Mouse (Mus musculus) cerebellum, postnatal 14 days (tissue): ENCODE measurements around the gene Arhgap6.

Experiments used
- DNase-seq, 2 experiments: peaks; one replicate each; pipeline ENCODE4 v3.0.0; 2021; ENCODE audit warnings: mixed read lengths in 2 of 2

Gene Arhgap6

DNA sequence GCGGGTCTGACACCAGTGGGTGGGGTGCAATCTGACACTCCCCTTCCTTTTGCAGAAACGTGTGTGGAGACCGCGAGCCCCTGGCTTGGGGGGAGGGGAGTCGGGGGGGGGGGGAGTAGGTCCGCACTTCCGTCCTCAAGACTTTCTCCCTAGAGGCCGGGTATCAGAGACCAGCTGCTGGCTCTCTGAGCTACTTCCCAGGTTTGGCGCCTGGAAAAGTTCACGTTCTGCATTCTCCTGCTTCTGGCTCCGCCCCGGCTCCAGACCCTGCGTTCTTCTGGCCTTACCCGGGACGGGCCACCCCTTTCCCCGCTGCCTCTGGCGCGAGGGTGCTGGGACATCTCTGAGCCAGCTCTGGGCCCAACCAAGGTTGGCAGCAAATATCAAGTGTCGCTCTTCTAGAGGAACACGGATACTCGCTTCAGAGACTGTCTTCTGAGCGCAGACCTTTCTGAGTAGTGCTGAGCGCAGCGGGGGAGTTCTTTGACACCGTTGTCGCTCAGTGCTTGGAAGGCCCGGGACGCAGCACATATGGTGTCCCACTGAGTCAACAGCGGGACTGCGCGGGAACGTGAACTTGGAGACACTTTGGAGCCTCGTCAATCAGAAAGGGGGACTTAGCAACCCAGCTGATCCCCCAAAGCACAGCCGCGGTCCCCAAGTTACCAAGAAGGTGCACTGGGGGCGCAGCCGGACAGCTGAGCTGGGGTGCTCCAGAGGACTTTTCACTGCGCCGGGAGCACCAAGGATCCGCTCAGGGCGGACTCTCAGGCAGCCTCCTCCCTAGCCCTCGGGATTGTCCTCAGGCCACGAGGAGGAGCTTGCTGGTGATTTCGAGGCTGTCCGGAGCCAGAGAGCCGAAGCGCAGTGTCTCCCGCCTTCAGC lies at the start of gene Arhgap6:
Gene Arhgap6 (plus strand): TSS at position 126 of the 885 bp plus-strand sequence.
- peak in 1 of 2 experiments; percentile 14 for DNase-seq

DNA sequence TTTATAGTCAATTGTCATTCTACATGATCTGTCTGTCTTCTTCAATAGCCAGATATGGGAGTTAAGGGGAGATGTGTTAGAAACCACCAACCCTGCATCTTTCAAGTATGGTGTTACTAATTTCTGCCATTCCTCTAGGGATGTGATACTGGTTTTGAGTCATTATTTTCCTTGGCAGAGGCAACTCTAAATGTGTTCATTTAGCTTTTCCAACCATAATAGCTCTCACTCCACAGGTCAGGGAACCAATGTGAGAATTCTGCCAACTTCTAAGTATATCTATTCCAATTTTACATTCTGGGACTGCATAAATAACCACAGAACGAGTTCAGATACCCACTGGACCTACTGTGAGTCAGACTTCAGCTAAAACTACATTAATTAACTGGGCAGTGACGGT lies 47.9 kb upstream of the Arhgap6 start:
- no peak for DNase-seq

DNA sequence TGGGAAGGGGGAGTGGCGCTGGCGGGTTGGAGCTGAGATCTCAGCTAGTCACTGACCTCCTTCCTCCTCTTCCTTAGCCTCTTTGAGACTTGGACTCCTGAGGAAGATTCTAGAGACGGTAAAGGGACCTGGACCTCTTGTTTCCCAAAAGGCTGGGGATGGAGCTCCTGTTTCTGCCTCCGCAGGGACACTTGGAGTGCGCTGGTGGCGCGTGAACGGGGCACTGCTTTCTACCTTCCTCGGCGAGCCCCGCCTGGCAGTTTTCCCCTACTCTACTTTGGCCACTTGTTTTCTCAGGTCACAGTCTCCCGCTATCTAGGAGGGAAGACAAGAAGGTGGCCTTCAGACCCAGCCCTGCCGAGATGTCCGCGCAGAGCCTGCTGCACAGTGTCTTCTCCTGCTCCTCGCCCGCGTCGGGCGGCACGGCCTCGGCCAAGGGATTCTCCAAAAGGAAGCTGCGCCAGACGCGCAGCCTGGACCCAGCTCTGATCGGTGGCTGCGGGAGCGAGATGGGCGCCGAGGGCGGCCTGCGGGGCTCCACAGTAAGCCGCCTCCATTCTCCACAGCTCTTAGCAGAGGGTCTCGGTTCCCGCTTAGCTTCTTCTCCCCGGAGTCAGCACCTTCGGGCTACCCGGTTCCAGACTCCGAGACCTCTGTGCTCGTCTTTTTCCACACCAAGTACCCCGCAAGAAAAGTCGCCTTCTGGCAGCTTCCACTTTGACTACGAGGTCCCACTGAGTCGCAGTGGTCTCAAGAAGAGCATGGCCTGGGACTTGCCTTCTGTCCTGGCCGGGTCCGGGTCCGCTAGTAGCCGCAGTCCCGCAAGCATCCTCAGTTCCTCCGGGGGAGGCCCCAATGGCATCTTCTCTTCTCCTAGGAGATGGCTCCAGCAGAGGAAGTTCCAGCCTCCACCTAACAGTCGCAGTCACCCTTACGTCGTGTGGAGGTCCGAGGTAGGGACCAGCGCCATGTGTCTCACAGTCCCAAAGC lies 1.3 kb downstream of the Arhgap6 start:
- DNase-seq: peak; percentile 11 to 18

DNA sequence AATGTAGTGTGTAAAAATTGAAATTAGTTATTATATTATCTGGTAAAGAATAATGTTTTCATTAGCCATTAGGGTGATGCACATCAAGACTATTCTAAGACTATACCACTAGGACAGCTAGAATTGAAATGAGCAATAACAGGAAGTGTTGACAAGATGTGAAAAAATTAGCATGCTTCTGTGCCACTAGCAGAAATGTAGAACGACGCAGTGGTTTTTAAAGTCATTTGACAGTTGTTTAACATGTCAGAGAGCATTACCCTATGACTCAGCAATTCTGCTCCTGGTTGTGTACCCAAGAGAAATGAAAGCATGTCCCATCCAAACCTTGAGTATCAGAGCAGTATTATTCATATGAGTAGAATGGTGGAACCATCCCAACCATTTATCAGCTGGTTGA lies 9.8 kb downstream of the Arhgap6 start:
- DNase-seq: no peak

DNA sequence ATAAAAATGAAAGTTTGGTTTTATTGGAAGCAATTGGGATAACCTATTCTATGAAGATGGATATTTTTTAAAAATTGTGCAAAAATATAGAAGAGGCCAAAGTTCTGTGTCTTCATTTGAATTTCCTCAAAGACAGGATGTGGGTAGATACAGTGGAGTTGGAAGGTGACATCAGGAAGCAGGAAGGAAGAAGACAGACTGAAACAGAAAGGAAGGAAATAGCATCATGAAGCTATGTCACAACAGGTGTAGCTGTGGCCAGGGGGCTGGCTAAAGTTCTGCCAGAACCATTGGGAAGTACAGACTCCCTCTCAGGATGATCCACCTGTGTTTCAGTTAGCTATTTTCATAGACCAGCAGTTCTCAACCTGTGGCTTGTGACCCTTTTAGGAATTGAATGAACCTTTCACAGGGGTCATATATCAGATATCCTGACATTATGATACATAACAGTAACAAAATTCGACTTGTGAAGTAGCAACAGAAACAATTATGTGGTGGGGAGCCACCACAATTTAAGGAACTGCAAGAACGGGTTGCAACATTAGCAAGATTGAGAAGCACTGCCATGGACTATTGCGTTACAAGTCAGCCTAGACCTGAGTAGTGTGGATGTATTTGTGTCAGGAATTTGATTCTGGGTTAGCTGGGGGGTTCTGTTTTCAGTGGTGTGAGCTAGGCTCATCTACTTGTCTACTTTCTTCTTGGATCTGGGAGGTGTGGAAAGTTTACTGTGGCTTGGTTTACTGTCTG lies 15.8 kb downstream of the Arhgap6 start:
- no peak for DNase-seq

DNA sequence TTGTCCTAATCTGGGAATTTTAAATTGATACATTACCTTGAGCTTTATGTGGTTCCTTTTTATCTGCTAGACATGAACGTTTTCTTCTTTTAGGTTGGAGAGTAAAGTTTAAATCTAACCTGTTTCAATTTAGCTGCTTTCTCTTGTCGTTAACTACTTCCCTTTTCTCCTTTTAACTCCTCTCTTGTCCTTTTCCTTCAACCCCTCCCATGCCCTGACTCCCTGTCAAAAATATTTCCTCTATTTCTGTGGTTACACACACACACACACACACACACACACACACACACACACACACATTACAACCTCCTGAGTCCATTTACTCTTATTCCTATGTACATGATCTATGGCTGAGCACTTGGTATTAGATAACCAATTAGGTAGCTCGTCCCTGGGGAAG lies 24.0 kb downstream of the Arhgap6 start:
- no peak for DNase-seq

DNA sequence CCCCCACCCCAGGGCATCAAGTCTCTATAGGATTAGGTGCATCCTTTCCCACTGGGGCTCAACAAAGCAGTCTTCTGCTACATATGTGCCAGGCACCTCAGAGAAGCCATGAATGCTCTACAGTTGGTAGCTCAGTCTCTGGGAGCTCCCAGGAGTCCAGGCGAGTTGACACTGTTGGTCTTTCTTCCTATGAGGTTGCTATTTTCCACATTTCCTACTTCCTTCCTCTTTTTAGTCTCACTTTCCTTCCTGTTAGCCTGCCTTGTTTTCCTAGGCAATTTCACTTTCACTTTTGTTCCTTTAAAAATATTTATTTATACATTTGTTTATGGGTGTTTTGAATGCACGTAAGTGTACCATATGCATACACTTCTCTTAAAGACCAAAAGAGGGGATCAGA lies 29.3 kb downstream of the Arhgap6 start:
- no peak for DNase-seq

DNA sequence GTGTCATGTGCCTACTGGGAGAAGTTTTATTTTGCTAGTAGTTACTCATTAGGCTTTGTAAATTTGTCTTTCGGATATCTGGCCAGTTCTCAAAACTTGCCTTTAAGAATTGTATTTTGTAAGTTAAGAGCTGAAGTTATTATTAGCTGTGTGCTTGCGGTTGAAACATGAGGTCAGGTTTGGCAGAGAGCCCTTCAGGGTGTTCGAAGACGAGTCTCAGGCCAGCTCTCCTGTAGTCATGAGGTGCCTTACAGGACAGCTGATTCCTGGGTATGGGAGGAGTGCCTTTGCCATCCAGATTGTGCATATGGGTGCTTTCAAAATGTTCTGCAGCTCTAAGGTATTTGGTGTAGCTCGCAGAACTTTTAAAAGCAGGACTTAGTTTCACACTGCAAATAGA lies 37.4 kb downstream of the Arhgap6 start:
- peak in 1 of 2 experiments; percentile 0 for DNase-seq

DNA sequence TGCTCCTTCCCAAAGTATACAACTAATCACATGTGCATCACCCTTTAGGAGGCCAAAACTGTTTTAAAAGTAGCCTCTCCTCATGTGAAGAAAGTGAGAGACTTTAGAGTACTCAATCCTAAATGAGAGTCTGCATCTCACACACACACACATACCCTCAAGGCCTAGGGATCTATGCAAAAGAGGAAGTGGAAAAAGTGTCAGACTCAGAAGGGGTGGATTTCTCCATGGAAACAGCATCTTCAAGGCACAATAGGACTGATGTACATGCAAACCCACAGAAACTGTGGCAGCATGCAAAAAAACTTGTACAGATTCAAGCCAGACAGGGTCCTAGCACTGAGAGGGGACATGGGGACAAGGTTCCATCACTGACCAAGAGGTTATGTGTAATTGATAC lies 53.2 kb downstream of the Arhgap6 start:
- DNase-seq: no peak

DNA sequence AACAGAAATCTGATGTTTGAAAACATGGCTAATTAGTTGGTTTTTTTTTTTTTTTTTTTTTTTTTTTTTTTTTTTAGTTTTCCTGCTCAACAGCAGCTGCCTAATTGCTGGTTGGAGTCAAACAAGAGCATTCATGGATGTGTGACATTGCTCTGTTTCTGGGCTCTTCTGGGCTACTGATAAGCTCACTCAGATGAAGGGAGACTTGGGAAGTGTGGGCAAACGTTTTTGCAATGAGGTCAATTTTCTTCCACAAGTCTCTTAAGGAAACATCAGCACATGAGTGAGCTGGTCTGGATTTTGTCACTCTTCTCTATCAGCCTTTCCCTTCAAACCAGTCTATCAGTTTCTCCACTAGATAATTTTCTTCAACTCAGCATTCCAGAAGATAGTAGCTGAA lies 79.8 kb downstream of the Arhgap6 start:
- no peak for DNase-seq

DNA sequence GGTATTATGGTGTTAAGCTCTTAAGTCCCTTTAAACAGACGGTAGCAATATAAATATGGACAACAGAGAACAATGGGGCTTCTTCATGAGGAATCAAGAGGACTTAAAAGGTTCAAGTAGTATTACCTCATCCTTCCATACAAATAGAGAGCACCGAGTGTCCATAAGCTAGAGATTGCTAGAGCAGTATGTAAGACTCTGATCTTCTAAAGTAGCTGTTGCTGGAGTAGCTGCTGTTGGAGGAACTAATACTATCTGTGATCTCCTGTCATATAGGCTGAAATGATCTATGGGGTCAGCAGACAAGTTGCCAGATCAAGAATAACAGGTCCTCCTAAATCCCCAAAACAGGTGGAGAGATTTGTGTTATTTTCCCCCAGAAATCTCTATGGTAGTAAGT lies 108.7 kb downstream of the Arhgap6 start:
- no peak for DNase-seq

DNA sequence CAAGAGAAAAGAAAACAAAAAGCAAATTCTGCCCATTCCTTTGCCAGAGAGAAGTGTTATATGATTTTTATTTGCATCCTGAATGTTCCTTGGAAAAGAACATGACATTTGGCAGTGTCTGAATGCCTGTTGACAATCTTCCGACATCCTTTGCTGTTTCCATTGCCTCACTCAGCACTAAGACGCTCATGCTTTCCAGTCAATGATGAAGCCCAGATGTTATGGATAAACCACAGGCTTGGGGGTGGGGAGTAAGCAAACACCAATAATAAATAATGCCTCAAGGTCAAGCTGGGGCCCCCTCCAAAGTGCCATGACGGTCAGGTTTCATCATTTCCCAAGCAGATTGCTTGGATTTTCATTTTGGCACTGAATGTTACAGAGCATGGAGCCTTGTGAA lies 109.2 kb downstream of the Arhgap6 start:
- no peak for DNase-seq

DNA sequence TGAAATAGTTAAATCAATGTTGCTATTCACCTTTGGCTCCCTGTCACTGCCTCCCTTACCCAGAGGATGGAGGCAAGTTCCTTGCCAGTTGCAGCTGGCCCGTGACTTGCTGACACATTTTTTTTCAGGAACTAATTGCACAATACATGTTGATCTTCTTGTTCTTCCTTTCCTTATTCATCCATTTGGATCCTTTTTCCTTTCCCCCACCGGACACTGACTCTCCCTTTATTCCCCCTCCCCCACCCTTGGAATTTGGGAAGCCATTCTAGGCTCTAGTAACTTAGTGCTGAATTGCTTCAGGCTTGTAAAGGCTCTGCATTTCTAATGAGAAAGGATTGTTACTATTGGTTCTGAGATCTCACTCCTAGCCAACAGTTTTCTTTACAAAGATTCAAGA lies 112.7 kb downstream of the Arhgap6 start:
- no peak for DNase-seq

DNA sequence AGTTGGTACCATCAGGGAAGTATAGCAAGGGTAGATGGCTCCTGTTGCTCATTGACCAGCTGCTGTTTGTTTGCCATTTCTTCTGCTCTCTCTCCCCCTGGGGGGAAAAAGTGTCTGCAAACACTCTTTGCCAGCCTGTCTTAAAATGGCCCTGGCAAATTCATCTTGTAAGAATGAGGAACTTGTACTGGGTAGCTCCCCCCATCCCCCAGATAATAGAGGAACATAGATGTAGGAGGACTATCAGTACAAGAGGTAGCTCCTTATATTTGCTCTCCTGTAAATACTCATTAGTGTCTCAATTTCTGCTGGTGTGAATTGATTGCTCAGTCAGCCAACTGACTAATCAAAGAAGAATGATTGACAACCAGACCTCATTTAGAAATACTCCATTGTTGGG lies 118.6 kb downstream of the Arhgap6 start:
- DNase-seq: no peak

DNA sequence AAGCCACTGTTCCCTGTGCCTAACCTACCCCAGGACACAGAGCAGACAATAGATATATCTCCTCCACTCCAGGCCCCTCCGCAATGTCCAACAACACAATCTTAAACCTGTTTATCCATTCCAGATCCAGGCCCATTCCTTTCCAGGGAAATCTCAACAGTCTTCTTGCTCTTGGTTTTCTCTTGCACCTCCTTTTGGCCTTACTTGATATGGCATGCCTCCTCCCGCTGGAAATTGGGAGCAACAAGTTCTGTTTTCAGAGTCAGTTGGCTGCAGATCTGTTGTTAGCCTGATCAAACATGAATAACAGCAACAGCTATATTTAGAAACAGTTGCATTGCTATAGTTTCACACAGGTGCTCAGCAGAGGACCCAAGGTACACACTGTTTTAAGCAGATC lies 126.0 kb downstream of the Arhgap6 start:
- DNase-seq: no peak

DNA sequence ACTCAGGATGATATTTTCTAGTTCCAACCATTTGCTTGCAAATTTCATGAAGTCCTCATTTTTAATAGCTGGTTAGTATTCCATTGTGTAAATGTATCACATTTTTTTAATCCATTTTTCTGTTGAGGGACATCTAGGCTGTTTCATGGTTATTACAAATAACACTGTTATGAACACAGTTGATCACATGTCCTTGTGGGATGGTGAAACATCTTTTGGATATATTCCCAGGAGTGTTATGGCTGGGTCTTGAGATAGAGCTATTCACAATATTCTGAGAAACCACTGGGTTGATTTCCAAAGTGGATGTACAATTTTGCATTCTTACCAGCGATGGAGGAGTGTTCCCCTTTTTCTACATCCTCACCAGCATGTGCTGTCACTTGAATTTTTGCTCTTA lies 137.5 kb downstream of the Arhgap6 start:
- no peak for DNase-seq

DNA sequence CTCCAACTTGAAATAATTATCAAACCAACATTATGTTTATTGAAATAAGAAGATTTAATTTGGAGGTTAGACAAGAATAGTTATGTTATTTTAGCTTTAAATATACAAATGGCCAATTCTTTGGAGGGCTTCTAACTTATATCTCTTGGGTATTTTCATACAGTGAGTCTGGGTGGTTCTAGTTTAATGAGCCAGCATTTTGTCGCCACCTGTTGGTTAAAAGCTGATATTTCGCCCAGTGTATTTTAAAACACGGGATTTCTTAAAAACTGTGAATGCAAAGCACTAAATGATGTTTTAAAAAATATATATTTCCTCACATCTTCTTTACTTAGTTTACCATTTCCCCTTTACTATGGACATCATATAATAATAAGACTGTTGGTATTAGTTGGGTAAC lies 140.5 kb downstream of the Arhgap6 start:
- DNase-seq: peak; percentile 22 to 28

DNA sequence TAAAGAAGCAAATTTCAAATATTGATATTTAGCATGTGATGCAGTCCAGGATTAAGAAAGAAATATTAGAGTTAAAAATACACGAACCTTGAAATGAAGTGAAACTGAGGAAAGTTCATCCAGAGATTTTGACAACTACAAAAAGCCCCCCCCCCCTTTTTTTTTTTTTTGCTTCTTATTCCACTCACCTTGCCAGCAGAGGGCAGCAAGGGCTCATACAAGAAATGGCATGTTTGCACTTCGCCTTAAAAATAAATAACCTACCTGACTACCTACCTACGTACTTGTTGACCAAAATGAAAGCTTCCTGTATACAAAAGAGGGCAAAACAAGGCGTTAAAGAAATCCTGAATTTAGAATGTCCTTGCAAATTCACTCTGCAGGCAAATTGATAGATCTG lies 143.0 kb downstream of the Arhgap6 start:
- peak; percentile 30 to 64 for DNase-seq

DNA sequence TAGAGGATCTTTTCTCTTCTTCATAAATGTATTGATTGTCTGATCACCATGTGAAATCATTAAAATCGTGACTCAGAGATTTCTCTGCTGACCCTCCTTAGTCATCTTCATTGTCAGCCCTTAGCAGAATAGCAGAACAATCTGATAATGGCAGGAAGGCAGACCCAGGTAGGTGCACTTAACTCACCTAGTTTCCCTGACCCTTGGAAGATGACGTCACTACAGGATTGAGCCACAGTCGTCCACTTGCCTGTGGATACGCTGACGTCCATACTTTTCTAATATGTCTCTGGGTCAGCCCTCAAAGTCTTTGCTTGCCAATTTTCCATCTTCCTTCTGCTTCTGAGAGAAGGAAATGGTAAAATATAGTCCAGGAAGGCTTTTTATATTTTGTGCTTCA lies 146.8 kb downstream of the Arhgap6 start:
- DNase-seq: no peak

DNA sequence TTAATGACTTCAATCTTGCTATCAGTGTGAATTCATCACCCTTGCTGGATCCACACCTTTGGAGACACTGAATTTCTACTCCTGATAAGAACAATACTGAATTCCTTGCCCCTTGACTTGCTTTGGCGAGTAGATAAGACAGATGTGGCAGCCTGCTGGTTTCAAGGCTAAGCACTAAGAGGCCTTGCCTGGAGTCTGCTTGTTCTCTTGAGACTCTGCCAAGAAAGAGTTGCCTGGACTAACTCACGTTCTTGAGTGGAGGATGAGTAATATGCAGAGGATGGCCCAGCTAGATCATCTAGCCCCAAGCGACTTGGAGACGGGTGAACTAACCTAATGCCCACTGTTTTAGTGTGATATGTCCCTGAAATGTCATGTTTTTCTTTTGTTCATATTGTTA lies 148.3 kb downstream of the Arhgap6 start:
- DNase-seq: no peak

DNA sequence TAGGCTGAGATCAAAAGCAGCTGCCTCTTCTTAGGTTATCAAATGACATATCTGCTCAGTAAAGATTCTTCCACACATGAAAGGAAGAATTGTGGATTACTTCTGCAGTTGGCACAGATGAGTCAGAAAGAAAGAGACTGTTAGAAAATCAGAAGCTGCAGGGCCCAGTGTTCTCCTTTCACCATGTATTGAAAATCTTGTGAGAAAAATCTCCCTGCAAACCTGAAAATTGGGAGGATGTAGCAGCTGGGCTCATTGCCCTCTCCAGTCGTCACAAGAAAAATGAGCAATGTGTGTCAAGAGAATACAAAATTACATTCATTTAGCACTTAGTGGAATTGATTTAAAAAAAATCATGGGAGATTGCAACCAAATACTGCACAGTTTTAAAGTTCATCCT lies 180.5 kb downstream of the Arhgap6 start:
- DNase-seq: no peak

DNA sequence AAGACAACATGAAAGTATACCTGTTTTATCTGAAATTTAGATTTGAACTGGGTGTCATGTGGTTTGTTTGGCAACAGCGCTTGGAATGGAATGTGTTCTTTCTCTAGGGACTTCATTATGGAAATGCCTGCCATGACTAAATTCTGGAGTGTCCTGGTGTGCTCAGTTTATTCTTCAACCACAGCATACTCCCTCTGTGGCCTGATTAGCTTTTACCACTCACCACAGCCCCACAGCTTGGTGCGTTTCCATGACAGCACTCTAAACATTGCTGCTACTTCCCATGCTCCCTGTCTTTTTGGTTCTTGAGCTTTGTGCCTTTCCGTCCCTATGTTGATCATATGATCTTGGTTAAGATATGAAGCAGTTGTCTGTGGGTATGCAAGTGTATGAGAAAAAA lies 182.9 kb downstream of the Arhgap6 start:
- no peak for DNase-seq

DNA sequence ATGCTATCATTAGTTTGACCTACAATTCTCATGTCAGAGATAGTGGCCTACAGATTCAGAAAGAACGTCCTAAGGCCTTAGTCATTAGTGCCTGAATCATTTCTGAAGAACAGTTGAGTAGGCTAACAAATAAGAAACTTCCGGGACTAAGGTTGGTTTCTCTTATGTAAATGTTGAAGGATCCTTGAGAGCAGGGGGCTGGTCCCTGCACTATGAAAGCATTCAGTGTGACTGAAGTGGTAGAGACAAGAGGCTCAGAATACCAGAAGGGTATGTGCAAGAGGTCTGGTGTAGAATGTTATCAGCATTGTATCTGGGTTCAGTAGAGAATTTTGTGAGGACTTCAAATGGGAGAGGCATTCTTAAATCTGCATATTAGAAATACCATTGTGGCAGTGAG lies 185.5 kb downstream of the Arhgap6 start:
- DNase-seq: no peak
